Mouse (Mus musculus) neutrophil, adult 59 days (primary cell): Measurements from ENCODE around the gene Duoxa2. TPM values are rescaled to one million over a fixed set of nuclear protein-coding genes. Genes with fewer than 3 reads are reported as not detected.

ENCODE experiments used
- total RNA-seq, 2 experiments: library from RNA; stranded (reverse); gene quantifications; 1 replicate in 1 of 2; 2 replicates in 1 of 2; pipeline ENCODE4 v1.2.4; 2023

Gene Duoxa2
- not detected for total RNA-seq

GRCm38 (mm10) chr2:122298596-122299490, at the start of gene Duoxa2:
TSS of gene Duoxa2 (plus strand) at chr2:122298900.

DNA sequence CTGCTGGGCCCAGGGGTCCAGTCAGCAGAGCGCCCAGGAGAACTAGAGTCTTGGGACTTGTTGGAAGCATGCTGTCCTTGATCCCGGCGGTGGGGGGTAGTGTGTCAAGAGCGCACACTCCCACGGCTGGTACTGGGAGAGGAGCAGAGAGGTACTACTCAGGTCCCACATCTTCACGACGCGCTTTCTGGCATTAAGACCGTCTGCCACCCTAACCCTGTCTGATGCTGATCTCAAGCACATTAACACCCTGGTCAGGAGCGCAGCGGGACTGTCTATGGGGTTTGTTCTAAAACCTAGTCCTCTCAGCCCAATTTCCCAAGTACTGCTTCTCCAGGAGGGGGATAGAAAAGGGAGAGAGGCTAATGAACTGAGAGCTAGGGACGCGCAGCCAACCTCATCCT, 602 bp upstream of the Duoxa2 start, which contains the start of gene Duox2:
Gene Duox2 (minus strand): TSS at position 354 of the 404 bp plus-strand sequence.

GRCm38 (mm10) chr2:122313536-122313935, 14.8 kb downstream of the Duoxa2 start, which contains the start of gene Duoxa1:
TSS of gene Duoxa1 (minus strand) at chr2:122313730.

DNA sequence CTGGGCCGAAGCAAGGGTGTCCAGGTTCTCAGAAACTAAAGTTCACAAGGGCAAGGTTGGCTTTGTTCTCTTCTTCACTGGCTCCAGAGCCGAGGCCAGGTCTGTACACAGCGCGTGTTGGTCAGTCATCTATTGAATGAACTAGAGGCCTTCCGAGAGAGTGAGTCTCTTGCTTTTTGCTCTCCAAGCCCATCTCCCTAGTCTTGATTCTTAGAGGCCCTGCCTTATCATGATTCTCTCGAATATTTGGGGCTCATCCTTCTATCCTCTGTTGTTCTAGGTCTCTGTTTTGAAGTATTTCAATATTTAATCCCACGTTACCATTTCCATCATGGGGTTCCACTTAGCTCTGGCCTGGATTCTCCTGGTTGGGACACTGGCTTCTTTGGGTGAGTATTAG, 16.7 kb downstream of the Duoxa2 start, which contains the start of gene Duox1:
Gene Duox1 (plus strand): TSS at position 301 of the 400 bp plus-strand sequence.

Other genes with a start within 250 kb of the Duoxa2 start
- 10 to 100 TPM; 25.1 to 25.4 TPM for gene Spg11, start 180.5 kb upstream of the Duoxa2 start, total RNA-seq
- gene B2m, start 151.2 kb upstream of the Duoxa2 start, total RNA-seq: 1,000 to 10,000 TPM; 1,167 to 1,220 TPM
- under 1 TPM in 1 of 2 experiments, not detected in 1; 0.27 TPM for gene Trim69, start 138.2 kb upstream of the Duoxa2 start, total RNA-seq
- not detected for gene Patl2, start 112.7 kb upstream of the Duoxa2 start, total RNA-seq
- gene Terb2, start 112.6 kb upstream of the Duoxa2 start, total RNA-seq: not detected
- 10 to 100 TPM; 17.1 to 19.6 TPM for gene Sord, start 64.2 kb upstream of the Duoxa2 start, total RNA-seq
- gene Duox2, start 451 bp upstream of the Duoxa2 start, total RNA-seq: not detected
- gene Duoxa1, start 14.8 kb downstream of the Duoxa2 start, total RNA-seq: not detected
- not detected for gene Duox1, start 16.8 kb downstream of the Duoxa2 start, total RNA-seq
- 1 to 10 TPM; 1.3 to 3.0 TPM for gene Shf, start 70.3 kb downstream of the Duoxa2 start, total RNA-seq
- 10 to 100 TPM; 38.5 to 43.5 TPM for gene Slc28a2, start 127.6 kb downstream of the Duoxa2 start, total RNA-seq
- 1 to 10 TPM; 4.4 to 5.8 TPM for gene Gm14085, start 186.0 kb downstream of the Duoxa2 start, total RNA-seq